Mouse (Mus musculus) gastrocnemius, postnatal 4 days (tissue): ENCODE data around the gene Stk10. TPM values are rescaled to one million over a fixed set of nuclear protein-coding genes. Genes with fewer than 3 reads are reported as not detected.
"Not testable (repeated sequence)": the region's sequence is repeated elsewhere in the genome, so short reads cannot be mapped to it uniquely, and the experiment has no call there.

Experiments
- DNase-seq, 2 experiments: peaks; one replicate each; pipeline ENCODE4 v3.0.0; 2021 to 2022; ENCODE audit warnings: low spot score in 2 of 2, mixed read lengths in 2 of 2
- total RNA-seq, 2 experiments: library from RNA; stranded (reverse); gene quantifications; 2 replicates each; pipeline ENCODE4 v1.2.3; 2021

Gene Stk10
- total RNA-seq, 2 experiments from 2014 or later: 9.8 to 10.3 TPM

DNA sequence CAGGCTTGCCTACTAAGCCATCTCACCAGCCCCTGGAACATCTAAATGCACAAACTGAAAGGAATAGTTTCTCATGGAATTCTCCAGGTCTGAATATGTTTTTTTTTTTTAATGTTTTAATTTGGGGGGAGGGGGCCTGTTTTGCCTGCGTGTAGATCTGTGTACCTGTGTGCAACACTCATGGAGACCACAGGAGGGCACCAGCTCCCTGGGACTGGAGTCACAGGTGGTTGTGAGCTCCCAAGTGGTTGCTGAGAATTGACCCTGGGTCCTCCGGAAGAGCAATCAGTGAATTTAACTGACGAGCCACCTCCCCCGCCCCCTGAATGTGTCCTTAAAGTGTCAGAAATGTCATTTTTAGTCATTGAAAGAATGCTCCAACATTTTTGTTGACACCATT is 61.0 kb downstream of the Stk10 start:
- no peak for DNase-seq

DNA sequence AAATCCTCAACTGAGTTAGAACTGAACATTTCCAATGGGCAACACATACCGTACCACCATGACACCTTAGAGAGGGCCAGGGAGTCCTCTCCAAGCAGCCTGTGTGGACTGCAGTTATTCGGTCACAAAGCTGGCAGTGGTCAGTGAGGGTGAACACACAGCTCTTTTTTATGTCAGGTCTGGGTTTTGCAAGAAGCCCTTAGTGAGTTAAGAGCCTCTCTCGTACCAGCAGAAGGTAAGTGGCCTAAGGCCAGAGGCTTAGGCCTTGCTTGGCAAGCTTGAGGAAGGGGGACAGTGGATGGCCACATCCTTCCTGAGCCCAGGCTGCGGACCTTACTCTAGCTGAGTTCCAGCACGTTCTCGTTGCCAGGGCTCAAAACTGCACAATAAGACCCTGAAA is 67.3 kb downstream of the Stk10 start:
- DNase-seq: no peak

DNA sequence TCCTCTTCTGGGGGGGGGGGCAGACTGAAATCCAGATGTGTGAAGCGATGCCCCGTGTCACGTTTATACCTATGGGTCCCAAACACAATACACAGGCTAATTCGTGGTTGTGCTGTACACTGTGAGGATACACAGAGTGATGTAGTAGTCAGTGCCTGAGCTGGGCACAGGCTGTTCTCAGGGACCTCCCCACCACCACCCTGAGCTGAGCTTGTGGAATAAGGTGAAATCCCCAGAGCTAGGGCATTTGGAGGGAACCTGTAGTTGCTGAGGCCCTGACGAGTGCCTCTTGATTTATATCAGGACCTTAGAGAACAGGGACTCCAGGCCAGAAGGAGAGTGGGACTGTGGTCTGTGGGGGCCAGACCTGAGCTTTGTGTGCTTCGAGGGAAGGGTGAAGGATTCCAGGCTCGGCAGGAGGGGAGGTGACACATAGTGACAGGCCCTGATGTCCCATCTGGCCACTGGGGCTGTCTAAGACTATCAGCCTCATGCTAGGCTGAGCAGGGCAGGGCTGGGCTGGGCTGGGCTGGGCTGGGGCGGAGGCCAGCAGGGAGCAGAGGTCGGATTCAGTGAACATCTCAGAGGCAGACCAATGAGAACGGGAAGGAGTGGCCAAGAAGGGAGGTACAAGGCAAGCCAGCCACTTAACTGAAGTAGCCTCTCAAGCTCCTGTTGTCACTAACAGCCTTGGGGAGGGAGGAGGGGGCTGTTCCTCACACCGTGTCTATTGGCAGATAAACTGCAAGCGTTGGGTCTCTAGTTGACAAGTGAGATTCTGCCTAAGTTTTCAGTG is 68.6 kb downstream of the Stk10 start:
- DNase-seq: no peak

DNA sequence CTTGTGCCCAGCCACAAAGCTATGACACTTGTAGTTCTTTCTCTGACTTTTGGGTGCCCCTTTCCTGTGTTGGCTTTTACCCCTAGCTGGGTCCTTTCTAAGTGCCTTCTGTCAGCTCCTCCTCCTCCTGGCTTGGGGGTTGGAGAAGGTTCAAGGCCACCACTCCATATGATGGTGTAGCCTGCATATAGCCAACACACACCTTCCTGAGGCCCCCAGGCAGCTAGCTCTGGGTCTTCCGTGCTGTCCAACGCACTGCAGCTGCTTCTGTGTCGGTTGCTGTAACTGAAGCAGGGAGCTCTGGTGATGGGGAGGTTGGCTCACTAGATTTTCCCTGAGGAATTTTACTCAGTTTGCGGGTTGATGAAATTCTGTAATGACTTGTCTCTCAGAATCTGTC is 71.6 kb downstream of the Stk10 start:
- no peak for DNase-seq

DNA sequence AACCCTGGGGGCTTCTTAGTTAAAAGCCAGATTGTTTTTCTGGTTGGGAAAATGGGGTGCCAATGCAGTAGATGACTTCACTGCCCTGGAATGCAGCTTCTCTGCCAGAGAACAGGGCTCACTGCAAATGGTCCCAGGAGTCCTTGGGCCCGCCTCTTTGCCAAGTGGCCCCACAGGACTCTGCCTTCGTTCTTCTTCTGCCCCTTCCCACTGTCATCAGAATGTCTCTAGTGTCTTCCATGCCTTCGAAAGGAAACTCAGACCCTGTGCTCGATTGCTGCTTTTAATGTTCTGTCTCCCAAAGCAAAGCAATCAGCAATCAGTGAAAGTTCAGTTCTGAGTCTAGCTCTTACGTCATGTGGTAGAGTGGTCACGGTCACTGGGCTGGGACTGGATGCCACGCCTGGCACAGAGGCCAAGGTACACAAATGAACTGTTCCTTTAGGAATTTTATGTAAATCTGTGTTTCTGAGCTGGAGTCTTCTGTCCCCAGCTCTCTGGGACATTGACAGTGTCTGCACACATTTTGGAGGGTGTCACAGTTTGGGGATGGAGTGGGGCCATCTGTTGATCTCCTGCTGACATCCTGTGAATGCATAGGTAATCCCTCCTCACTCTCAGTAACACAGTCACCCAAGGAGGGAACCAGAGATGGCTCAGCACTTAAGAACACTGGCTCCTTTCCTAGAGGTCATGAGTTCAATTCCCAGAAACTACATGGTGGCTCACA is 72.2 kb downstream of the Stk10 start:
- DNase-seq: peak in 1 of 2 experiments; percentile 59

DNA sequence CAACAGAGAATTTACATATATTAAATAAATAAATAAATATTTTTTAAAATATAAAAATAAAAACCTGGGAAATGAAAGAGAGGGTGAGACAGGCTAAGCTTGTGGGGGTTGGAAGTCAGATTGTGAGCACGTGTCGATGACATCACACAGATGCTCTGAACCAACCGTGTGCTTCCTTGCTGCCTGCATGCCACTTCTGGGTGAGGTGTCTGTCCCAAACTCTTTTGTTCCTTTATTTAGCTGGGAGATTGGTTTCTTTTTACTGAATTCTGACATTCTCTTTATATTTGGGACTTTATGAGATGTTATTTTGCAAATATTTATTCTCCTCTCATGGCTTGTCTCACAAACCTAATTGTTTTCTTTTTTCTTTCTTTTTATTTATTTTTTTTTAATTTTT is 72.8 kb downstream of the Stk10 start:
- DNase-seq: no peak

DNA sequence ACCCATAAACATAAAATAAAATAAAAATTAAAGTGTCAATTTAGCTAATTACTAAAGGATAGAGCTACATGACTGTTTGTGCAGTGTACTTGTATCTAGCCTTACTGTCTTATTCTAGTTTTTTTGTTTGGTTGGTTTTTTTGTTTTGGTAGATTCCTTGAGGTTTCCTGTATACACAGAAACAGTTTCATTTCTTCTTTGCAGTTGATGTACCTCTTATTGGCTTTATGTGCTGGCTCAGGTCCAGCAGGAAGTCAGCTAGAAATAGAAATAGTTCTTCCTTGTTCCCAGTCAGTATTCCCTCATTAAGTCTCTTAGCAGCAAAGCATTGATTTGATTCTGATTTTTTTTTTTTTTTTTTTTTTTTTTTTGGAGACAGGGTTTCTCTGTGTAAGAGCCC is 74.2 kb downstream of the Stk10 start:
- DNase-seq: no peak

DNA sequence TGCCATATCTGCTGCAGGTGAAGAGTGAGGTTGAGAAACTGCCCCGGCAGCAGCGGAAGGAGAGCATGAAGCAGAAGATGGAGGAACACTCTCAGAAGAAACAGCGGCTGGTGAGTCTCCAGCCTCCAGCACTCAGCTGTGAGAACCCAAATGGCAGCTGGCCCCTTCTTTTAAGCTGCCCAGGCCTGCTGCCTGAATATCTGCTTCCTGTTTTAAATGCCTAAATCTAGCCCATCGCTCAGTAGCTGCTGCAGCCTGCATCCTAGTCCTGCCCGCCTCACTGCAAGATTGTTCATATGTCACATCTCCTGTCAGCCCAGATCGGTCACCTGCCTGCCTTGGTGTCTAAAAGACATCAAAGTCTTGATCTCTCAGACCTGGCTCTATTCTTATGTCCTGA is 77.5 kb downstream of the Stk10 start:
- DNase-seq: no peak

DNA sequence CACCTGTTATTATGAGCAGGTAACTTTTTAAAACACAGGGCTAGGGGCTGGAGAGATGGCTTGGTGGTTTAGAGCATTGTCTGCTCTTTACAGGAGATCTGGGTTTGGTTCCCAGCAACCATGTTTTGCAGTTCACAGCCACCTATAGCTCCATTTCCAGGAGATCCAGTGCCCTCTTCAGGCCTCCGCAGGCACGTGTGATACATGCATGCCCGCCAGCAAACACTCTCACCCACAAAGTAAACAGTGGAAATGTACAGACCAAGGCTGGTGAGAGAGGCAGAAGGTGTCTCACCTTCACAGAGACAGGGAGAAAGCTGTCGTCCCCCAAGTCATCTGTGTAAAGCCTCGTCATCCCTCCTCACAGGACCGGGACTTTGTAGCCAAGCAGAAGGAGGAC is 79.2 kb downstream of the Stk10 start:
- no peak for DNase-seq

DNA sequence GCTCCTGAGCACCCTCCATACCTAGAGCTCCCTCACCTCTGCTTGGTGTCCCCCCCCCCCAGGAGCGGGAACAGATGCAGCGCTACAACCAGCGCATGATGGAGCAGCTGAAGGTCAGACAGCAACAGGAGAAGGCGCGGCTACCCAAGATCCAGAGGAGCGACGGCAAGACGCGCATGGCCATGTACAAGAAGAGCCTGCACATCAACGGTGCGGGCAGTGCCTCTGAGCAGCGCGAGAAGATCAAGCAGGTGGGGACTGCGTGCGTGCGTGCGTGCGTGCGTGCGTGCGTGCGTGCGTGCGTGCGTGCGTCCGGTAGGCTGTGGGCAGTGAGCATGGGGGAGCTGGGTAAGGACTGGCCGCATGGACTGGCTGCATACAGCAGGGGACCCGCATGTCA is 81.4 kb downstream of the Stk10 start:
- DNase-seq: no peak

DNA sequence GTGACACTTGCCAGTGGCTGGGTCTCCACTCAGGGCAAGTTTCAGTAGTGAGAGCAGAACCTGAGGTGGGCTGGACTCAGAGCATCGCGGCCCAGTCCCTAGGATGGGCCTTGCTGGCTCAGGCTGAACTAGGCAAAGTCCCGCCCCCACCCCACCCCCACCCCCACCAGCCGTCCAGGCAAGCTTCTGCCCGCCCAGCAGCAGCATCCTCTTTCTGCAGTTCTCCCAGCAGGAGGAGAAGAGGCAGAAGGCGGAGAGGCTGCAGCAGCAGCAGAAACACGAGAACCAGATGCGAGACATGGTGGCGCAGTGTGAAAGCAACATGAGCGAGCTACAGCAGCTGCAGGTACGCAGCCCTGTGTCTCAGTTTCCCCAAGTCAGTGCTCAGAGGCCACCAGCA is 82.5 kb downstream of the Stk10 start:
- no peak for DNase-seq

DNA sequence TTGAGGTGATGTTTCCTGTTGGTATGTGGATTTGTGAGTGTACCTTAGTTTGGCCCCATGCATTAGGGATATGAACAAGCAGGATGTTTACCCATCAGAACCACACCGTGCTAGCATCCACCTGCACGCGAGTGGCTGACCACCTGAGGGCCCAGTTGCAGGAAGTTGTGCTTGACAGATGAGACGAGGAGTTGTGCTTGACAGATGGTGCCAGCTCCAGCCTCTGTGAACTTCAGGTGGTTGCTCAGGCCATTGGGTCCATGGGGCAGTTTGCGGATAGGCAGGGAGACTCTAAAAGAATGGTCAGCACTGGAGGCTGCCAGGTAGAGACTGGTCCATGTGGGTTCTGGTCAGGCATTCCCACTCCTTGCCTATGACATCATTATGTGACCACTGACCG is 83.0 kb downstream of the Stk10 start:
- no peak for DNase-seq

DNA sequence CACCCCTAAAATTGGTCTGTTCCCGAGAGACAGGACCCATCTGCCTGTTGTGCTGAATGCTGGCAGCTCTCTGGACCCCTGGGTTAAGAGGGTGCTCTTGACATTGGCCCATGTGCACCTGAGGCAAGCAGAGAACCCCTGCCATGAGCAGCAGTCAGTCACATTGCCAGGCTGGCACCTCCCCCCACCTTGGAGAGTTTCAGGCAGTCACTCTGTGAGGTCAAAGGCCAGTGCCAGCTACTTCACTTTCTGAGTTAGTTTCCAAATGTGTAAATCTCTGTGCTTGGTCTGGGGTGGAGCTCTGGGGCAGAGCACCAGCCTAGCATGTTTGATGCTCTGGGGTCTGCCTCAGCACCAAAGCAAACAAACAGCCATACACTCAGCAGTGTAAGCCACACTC is 84.9 kb downstream of the Stk10 start:
- DNase-seq: no peak

DNA sequence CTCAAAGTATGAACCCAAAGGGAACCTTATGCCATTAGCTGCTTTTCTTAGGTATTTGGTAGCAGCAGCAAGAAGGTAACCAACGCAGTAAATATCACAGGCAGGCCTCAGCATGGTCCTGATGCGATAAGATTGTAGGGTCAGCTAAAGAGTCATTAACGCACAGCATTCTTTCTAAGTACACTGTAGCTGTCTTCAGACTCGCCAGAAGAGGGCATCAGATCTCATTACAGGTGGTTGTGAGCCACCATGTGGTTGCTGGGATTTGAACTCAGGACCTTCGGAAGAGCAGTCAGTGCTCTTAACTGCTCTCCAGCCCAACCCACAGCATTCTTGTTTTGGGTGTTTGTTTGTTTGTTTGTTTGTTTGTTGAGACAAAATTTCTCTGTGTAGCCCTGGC is 85.5 kb downstream of the Stk10 start:
- not testable (repeated sequence) for DNase-seq

DNA sequence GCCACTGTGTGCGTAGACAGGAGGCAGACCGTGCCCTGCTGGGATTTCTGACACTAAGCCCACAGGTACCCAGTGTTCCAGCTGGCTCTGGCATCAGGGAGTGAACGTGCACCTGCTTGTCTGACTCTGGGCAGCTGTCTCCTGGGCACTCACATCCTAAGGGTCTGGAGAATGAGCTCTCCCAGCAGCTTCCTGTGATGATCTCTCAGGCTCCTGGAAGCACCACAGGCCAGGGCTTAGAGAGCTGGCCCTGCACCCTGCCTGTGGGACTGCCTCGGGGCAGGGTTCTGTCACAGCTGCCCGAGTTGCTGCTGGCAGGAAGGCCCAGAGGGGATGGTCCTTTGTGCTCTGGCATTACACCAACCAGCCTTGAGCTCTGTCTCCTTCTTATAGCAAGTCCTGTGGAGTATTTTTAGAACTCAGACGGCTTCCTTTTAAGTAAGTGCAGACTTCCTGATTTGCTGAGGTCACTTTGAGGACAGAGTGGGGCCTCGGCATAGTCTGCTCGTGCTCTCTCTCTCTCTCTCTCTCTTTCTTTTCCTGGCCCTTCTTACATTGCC is 86.2 kb downstream of the Stk10 start:
- DNase-seq: peak in 1 of 2 experiments; percentile 66

DNA sequence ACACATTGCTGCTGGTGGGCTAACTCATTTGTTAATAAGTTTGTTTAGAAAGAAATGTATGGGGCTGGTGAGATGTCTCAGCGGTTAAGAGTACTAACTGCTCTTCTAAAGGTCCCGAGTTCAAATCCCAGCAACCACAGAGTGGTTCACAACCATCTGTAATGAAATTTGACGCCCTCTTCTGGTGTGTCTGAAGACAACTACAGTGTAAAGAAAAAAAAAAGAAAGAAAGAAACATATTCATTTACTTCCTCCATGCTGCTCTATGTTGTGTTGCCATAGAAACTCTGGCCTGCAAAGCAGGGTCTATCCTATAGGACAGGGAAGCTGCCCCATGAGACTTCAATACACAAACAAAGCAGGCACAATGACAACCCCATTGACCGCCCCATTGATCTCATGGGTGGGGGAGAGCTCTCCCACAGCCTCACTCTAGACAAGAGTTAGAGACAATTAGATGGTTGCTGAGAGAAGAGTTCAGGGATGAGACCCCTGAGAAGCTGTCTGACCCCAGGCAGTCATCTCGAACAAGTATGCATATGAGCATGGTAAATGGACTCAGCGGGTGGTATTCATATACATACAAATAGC is 86.9 kb downstream of the Stk10 start:
- DNase-seq: no peak

DNA sequence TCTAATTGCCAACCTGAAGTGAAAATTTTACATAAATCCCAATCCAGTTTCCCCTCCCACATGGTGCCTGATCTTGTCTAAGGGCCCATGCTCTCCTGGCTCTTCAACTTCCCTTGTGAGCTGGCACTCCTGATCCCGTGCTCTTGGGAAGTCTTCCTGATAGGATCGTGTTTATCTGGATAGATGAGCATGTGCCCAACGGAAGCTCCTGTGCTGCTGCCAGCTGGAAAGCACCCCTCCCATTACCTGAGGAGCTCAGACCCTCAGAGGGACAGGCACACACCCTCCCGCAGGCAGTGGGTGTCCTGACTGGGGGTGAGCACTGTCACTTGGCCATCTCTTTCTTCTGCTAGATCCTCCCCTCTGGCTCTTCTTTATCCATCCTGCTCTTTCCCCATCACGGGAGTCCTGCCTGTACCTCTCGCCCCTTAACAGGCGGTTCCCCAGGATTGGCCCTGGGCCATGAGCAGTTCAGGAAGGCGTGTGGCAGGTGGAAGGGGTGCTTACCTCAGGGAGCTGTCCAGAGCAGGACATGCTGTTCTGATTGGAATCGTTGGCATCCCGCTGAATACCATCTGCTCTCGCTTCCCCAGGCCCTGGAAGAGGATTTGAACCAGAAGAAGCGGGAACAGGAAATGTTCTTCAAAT is 88.8 kb downstream of the Stk10 start:
- DNase-seq: no peak

DNA sequence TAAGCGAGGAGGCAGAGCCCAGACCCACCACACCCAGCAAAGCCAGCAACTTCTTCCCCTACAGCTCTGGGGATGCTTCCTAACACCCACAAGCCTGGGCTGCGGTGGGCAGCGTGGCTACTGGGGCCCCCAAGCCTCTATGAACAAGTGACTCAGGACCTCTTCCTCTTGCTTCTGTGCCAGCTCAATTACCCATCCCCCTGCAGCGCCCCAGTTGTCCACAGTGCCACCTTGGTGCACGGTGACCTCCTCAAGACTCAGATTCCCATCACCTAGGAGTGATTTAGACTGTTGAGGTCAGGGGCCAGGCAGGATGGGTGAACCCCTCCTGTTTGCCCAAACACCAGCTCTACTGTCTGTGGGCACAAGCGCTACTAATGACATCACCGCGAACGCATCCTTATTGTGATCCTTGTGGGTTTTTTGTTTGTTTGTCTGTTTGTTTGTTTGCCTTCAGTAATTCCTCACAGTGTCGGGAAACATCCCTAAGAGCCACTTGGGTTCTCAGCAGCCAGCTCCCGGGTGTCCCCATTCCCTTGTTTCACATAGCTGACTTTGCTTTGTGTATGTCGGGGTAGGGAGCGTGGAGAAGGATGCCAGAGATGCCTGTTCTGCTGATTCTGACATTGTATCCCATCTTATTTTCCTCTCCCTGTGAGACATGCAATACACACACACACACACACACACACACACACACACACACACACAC is 89.5 kb downstream of the Stk10 start:
- no peak for DNase-seq

DNA sequence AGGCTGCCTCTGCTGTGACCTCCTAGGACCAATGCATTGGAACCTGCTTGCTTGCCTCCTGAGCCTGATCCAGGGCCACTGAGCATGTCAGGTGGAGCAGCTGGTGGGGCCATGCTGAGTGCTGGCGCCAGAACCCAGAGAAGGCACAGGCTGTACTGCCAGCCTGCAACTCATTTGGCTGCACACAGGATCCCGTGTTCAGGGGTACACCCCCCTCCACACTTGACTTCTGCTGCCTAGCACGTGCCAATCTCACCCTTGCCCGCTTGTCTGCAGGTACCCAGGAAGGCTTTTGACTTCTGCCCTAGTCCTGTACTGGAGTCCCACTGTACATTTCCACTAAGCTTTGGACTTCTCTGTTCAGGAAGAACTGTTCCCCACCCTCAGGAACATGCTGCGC is 90.1 kb downstream of the Stk10 start:
- no peak for DNase-seq

DNA sequence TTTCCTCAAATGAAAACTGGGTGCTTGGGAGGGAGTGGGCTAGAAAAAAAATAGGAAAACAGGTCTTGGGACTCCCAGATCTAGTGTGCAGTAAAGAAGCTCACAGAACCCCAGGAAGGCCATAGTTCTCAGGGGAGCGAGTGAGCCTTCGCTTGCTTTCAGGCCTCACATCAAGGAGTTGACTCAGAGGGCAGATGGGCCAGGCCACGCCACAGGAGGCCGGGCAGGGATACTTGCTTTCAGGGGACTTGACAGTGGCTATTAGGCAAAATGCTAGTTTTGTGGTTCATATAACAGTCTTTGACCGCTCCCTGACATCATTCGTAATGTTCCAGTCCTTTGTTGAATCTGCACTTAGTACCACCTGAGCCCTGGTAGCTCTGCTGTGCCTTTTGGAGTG is 90.8 kb downstream of the Stk10 start:
- no peak for DNase-seq

DNA sequence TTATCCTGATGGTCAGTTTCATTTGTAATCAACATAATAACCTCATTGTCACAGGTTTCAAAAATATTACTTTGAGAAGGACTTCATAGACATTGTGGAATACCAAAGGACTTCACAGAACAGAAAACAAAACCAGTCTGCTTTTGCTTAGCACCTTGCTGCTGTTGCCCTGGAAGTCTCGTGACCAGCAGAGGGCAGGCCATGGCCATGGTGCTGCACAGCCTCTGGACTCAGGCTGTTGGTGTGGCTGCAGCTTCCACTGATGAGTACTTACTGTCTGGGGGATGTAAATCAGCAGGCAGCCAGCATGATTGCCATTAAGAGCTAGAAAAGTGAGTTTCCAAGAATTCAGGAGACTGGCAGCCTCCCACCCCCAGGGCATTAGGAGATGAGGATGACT is 92.6 kb downstream of the Stk10 start:
- peak in 1 of 2 experiments; percentile 66 for DNase-seq
